Mouse (Mus musculus) lung, embryonic 16.5 days (tissue): ENCODE results near the gene Serbp1. TPM values are rescaled to one million over a fixed set of nuclear protein-coding genes. Genes with fewer than 3 reads are reported as not detected.
"Not testable (repeated sequence)": the region's sequence is repeated elsewhere in the genome, so short reads cannot be mapped to it uniquely, and the experiment has no call there.

ENCODE experiments used
- ATAC-seq: fragments of 200-750 bp; cut with Nextera tagmentation; 2 replicates; pipeline ENCODE4 v1.8.0; 2017; ENCODE audit warnings: low read depth, mild to moderate bottlenecking, moderate library complexity
- H3K27ac ChIP-seq: fragments of 300-500 bp; sonication (generic); 2 replicates; pipeline ENCODE4 v1.5.1; 2014; ENCODE audit warnings: mild to moderate bottlenecking, control low read depth, low read length
- H3K27me3 ChIP-seq: fragments of 300-500 bp; sonication (generic); 2 replicates; pipeline ENCODE4 v1.6.1; 2014; ENCODE audit warnings: low read depth, low read length, mixed read lengths; ENCODE audit not compliant: control insufficient read depth, insufficient read depth
- H3K36me3 ChIP-seq: fragments of 300-500 bp; sonication (generic); 2 replicates; pipeline ENCODE4 v1.6.1; 2014; ENCODE audit warnings: low read length; ENCODE audit not compliant: control insufficient read depth, insufficient read depth
- H3K4me1 ChIP-seq: fragments of 300-500 bp; sonication (generic); replicated peaks from 2 replicates; pipeline ENCODE4 v1.6.1; 2014; ENCODE audit warnings: low read length, mixed read lengths; ENCODE audit not compliant: control insufficient read depth, insufficient read depth
- H3K4me2 ChIP-seq: fragments of 300-500 bp; sonication (generic); 2 replicates; pipeline ENCODE4 v1.6.1; 2014; ENCODE audit warnings: low read depth, low read length, control low read depth
- H3K4me3 ChIP-seq: fragments of 300-500 bp; sonication (generic); 2 replicates; pipeline ENCODE4 v1.5.1; 2014; ENCODE audit warnings: mild to moderate bottlenecking, low read length, control low read depth
- H3K9ac ChIP-seq: fragments of 300-500 bp; sonication (generic); 2 replicates; pipeline ENCODE4 v1.6.1; 2014; ENCODE audit warnings: low read length, control low read depth
- H3K9me3 ChIP-seq: fragments of 300-500 bp; sonication (generic); 2 replicates; pipeline ENCODE4 v1.6.1; 2016; ENCODE audit warnings: low read length; ENCODE audit not compliant: control insufficient read depth
- WGBS: fragments of 180-500 bp; shearing (Covaris S2); extraction: QIAGEN DNeasy Blood & Tissue Kit; methylation state at CpG from one replicate; pipeline ENCODE4 v1.1.7; 2014; 5-methylcytosine and 5-hydroxymethylcytosine counted together
- polyA plus RNA-seq: library from polyadenylated mRNA; unstranded; fragments of >200 nt; fragmentation: Nextera tagmentation; extraction: Ambion mirVana; gene quantifications from 2 replicates; pipeline ENCODE4 v1.2.1, GENCODE M21; 2015

The Serbp1 gene
- polyA plus RNA-seq, 1 experiment from 2014 or later: 318 TPM

- Histone ChIP-seq H3K9me3 (no peaks in the 10 kb centered on the region), H3K9ac (no peak overlapping the region), H3K27me3 (no peaks in the 10 kb centered on the region), H3K4me2 (no peak overlapping the region), H3K27ac (no peak overlapping the region), H3K4me3 (no peak overlapping the region), H3K4me1 (peaks cover 4% of the 10 kb centered on the region; the same call in 1 of the 2 replicates), H3K36me3 (no peaks in the 10 kb centered on the region)
- WGBS: 84% methylated on average over 4 of the region's 4 CpGs
- ATAC-seq: no peak
Observed at GRCm38 (mm10) chr6:67213429-67214098, 24.4 kb upstream of the Serbp1 start.

DNA sequence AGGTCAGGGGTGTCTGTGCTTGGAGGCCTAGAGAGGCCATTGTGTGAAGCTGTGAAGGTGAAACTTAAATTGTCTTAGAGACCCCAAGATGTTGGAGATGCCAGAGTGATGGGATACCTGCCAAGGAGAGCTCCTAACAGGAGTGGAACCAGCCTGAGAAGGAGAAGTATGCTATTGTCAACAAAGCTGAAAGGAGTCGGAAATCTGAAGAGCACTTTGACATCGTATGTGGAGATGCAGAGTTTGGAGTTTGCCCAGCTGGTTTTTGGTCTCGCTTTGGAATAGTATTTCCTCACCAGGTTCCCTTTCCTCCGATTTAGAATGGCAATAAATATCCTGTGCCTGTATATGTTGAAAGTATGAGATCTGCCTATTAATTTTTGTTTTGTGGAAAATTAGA lies 20.6 kb upstream of the Serbp1 start:
- Histone ChIP-seq H3K27me3 (no peaks in the 10 kb centered on the region), H3K27ac (0 out of 2 replicates have a peak overlapping the region, but pooled peaks have one; percentile 17), H3K4me1 (peaks cover 4% of the 10 kb centered on the region; the same call in 1 of the 2 replicates), H3K9ac (no peak overlapping the region), H3K9me3 (no peaks in the 10 kb centered on the region), H3K4me3 (no peak overlapping the region), H3K36me3 (no peaks in the 10 kb centered on the region), H3K4me2 (no peak overlapping the region)
- peak; percentile 79 for ATAC-seq
- 51% methylated on average over 4 of the region's 4 CpGs for WGBS

DNA sequence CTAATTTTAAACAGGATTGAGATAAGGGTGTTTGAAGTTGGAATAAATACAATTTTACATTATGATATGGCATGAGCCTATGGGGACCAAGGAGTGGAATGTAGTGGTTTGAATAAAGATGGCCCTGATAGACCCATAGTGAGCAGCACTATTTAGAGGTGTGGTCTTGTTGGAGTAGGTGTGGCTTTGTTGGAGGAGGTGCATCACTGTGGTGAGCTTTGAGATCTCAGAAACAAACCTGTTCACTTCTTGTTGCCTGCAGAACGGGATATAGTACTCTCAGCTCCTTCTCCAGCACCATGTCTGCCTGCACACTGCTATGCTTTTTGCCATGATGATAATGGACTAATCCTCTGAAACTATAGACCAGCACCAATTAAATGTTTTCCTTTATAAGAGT lies 20.1 kb upstream of the Serbp1 start:
- no peak overlapping the region for H3K4me2 ChIP-seq
- no peak overlapping the region for H3K27ac ChIP-seq
- 71% methylated on average over 1 of the region's 1 CpGs for WGBS
- no peak; the same call in 1 of the 2 replicates for ATAC-seq
- H3K9ac ChIP-seq: no peak overlapping the region
- H3K4me3 ChIP-seq: no peak overlapping the region
- H3K4me1 ChIP-seq: peaks cover 4% of the 10 kb centered on the region; the same call in 1 of the 2 replicates
- H3K27me3 ChIP-seq: no peaks in the 10 kb centered on the region
- H3K9me3 ChIP-seq: no peaks in the 10 kb centered on the region
- no peaks in the 10 kb centered on the region for H3K36me3 ChIP-seq

GRCm38 (mm10) chr6:67218566-67218965 lies 19.4 kb upstream of the Serbp1 start:
- no peak overlapping the region for H3K4me3 ChIP-seq
- H3K4me2 ChIP-seq: no peak overlapping the region
- peaks cover 4% of the 10 kb centered on the region; the same call in 1 of the 2 replicates for H3K4me1 ChIP-seq
- ATAC-seq: no peak
- H3K9me3 ChIP-seq: no peaks in the 10 kb centered on the region
- H3K9ac ChIP-seq: no peak overlapping the region
- H3K36me3 ChIP-seq: no peaks in the 10 kb centered on the region
- no peak overlapping the region for H3K27ac ChIP-seq
- no peaks in the 10 kb centered on the region for H3K27me3 ChIP-seq

GRCm38 (mm10) chr6:67219931-67220330 lies 18.0 kb upstream of the Serbp1 start:
- not testable (repeated sequence) for H3K9ac ChIP-seq, H3K27me3 ChIP-seq, H3K27ac ChIP-seq, H3K4me2 ChIP-seq, H3K36me3 ChIP-seq, H3K4me1 ChIP-seq, ATAC-seq, H3K9me3 ChIP-seq, H3K4me3 ChIP-seq
- 89% methylated on average over 14 of the region's 14 CpGs for WGBS

- peaks cover 4% of the 10 kb centered on the region; the same call in 1 of the 2 replicates for H3K4me1 ChIP-seq
- no peak overlapping the region for H3K4me2 ChIP-seq
- no peak overlapping the region for H3K9ac ChIP-seq
- no peaks in the 10 kb centered on the region for H3K36me3 ChIP-seq
- H3K9me3 ChIP-seq: no peaks in the 10 kb centered on the region
- no peak overlapping the region for H3K4me3 ChIP-seq
- H3K27ac ChIP-seq: no peak overlapping the region
- ATAC-seq: no peak
- no peaks in the 10 kb centered on the region for H3K27me3 ChIP-seq
Observed at GRCm38 (mm10) chr6:67220731-67221130, 17.2 kb upstream of the Serbp1 start.

GRCm38 (mm10) chr6:67223082-67223481 lies 14.9 kb upstream of the Serbp1 start:
- no peak overlapping the region for H3K27ac ChIP-seq
- H3K4me1 ChIP-seq: no peaks in the 10 kb centered on the region
- no peak for ATAC-seq
- H3K4me2 ChIP-seq: no peak overlapping the region
- H3K4me3 ChIP-seq: no peak overlapping the region
- WGBS: 63% methylated on average over 1 of the region's 1 CpGs
- H3K36me3 ChIP-seq: no peaks in the 10 kb centered on the region
- H3K27me3 ChIP-seq: no peaks in the 10 kb centered on the region
- no peak overlapping the region for H3K9ac ChIP-seq
- H3K9me3 ChIP-seq: no peaks in the 10 kb centered on the region

- no peak overlapping the region for H3K9ac ChIP-seq
- H3K4me2 ChIP-seq: no peak overlapping the region
- 69% methylated on average over 1 of the region's 1 CpGs for WGBS
- ATAC-seq: no peak
- H3K36me3 ChIP-seq: no peaks in the 10 kb centered on the region
- H3K27me3 ChIP-seq: no peaks in the 10 kb centered on the region
- peaks cover 2% of the 10 kb centered on the region; the same call in 1 of the 2 replicates for H3K4me1 ChIP-seq
- no peak overlapping the region for H3K4me3 ChIP-seq
- H3K27ac ChIP-seq: no peak overlapping the region
- no peaks in the 10 kb centered on the region for H3K9me3 ChIP-seq
Observed at GRCm38 (mm10) chr6:67223499-67223898, 14.5 kb upstream of the Serbp1 start.

- WGBS: 41% methylated on average over 4 of the region's 4 CpGs
- ATAC-seq: no peak
Observed at GRCm38 (mm10) chr6:67226286-67226685, 11.7 kb upstream of the Serbp1 start.

More at GRCm38 (mm10) chr6:67226286-67226685, 11.7 kb upstream of the Serbp1 start:
- Histone ChIP-seq H3K4me1 (peaks cover 9% of the 10 kb centered on the region; the same call in 1 of the 2 replicates), H3K9me3 (no peaks in the 10 kb centered on the region), H3K4me3 (no peak overlapping the region), H3K27ac (no peak overlapping the region), H3K27me3 (peaks cover 3% of the 10 kb centered on the region), H3K36me3 (no peaks in the 10 kb centered on the region), H3K9ac (no peak overlapping the region), H3K4me2 (no peak overlapping the region)
